Mouse (Mus musculus): ENCODE measurements around the gene Exosc3.

GRCm38 (mm10) chr4:45341226-45341625, 1.3 kb downstream of the Exosc3 start:
- TF ChIP-seq CTCF (IDR thresholded peaks at IDR 0.05; ENCODE audit: low read depth) (no peak), EP300 (optimal IDR thresholded peaks at IDR 0.05) (no peak)

Measured in stomach, postnatal 0 days (tissue).